Mouse (Mus musculus): Measurements from ENCODE around the gene Slc22a14. TPM values are rescaled to one million over a fixed set of nuclear protein-coding genes. Genes with fewer than 3 reads are reported as not detected.
"Not testable (repeated sequence)": the region's sequence is repeated elsewhere in the genome, so short reads cannot be mapped to it uniquely, and the experiment has no call there.

Slc22a14 gene
- polyA plus RNA-seq, 1 experiment from 2014 or later = not detected

DNA sequence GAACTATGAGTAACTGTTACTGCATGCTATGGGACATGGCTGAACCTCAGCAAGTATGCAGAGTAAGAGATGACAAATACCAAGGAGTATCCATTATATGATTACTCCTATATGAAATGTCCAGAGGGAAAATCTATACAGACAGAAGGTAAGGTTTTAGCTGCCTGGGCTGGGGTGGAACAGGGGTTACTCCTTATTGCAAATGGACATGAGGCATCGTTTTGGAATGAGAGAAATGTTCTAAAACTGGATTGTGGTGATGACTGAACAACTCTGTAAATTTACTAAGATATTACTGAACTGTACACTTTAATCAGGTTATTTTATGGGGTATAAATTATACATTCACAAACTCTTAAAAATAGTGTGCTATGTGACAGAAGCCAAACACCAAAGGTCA, 46.5 kb downstream of the Slc22a14 start:
- no peaks in the 10 kb centered on the region for H3K9me3 ChIP-seq
- no peaks in the 10 kb centered on the region for H3K27me3 ChIP-seq (replicated peaks; ENCODE audit: low read depth, poor library complexity, severe bottlenecking)
- no peak overlapping the region for H3K4me3 ChIP-seq
- DNase-seq (ENCODE audit: low spot score) = no peak
- no peak overlapping the region for H3K27ac ChIP-seq (replicated peaks)
- H3K4me1 ChIP-seq = peaks cover 23% of the 10 kb centered on the region
- WGBS = 88% methylated on average over 1 of the region's 1 CpGs
- H3K36me3 ChIP-seq (replicated peaks) = peaks cover 5% of the 10 kb centered on the region; the same call in 1 of the 2 replicates

DNA sequence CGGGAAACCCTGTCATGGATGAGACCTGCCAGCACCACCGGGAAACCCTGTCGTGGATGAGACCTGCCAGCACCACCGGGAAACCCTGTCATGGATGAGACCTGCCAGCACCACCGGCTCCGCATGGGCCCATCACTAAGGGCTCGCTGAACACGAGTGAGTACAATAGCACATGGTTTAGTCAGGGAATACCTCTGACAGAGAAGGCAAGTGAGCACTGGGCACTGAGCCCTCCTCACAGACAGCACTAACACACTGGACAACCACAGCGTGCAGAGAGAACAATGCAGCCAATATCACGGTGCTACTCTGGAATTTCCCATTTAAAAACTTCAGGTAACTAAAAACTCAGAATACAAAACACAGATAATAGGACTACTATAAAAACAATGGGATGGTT, 52.3 kb downstream of the Slc22a14 start:
- WGBS = 93% methylated on average over 10 of the region's 10 CpGs
- Histone ChIP-seq H3K4me3 (no peak overlapping the region), H3K9me3 (no peaks in the 10 kb centered on the region), H3K27ac (replicated peaks) (no peak overlapping the region), H3K27me3 (replicated peaks; ENCODE audit: low read depth, poor library complexity, severe bottlenecking) (no peaks in the 10 kb centered on the region), H3K36me3 (replicated peaks) (peaks cover 2% of the 10 kb centered on the region; the same call in 1 of the 2 replicates), H3K4me1 (no peaks in the 10 kb centered on the region)
- DNase-seq (ENCODE audit: low spot score) = no peak

DNA sequence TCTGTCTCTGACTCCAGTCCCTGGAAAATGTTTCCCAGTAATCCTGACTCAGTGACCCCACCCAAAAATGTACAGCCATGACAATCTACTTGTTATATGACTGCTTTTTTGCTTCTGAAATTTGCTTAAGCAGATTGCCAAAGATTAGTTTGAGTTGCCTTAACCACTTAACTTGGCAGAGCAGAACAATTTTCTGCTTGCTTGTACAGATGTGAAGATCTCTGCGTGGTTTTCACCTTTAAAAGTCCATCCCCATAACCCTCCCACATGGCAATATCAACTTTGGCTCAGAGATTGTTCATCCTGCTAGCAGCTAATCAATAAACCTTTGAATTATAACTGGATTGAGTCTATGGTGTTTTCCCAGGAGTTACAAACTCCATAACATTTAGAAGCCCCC, 56.3 kb downstream of the Slc22a14 start:
- DNase-seq (ENCODE audit: low spot score) = no peak
- Histone ChIP-seq H3K36me3 (replicated peaks) (peaks cover 3% of the 10 kb centered on the region; the same call in 1 of the 2 replicates), H3K27me3 (replicated peaks; ENCODE audit: low read depth, poor library complexity, severe bottlenecking) (no peaks in the 10 kb centered on the region), H3K4me3 (no peak overlapping the region), H3K27ac (replicated peaks) (no peak overlapping the region), H3K4me1 (no peaks in the 10 kb centered on the region), H3K9me3 (no peaks in the 10 kb centered on the region)
- WGBS = 91% methylated on average over 1 of the region's 1 CpGs

DNA sequence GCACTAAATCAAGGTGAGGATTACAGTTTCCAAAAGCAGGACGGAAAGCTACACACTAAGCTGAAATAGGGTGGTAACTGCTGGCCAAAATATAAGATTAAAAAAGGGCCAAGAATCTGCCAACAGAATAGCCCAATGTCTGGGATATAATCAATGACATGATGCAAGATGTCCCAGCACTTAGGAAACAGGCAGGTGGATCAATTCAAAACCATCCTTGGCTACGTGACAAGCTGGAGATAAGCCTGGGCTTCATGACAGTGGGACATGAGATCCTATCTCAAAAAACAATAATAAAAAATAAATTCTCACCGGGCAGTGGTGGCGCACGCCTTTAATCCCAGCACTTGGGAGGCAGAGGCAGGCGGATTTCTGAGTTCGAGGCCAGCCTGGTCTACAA, 59.5 kb downstream of the Slc22a14 start:
- H3K27ac ChIP-seq (replicated peaks) = no peak overlapping the region
- peaks cover 34% of the 10 kb centered on the region for H3K36me3 ChIP-seq (replicated peaks)
- H3K9me3 ChIP-seq = no peaks in the 10 kb centered on the region
- 91% methylated on average over 7 of the region's 7 CpGs for WGBS
- H3K4me1 ChIP-seq = no peaks in the 10 kb centered on the region
- no peaks in the 10 kb centered on the region for H3K27me3 ChIP-seq (replicated peaks; ENCODE audit: low read depth, poor library complexity, severe bottlenecking)
- H3K4me3 ChIP-seq = no peak overlapping the region
- no peak for DNase-seq (ENCODE audit: low spot score)

DNA sequence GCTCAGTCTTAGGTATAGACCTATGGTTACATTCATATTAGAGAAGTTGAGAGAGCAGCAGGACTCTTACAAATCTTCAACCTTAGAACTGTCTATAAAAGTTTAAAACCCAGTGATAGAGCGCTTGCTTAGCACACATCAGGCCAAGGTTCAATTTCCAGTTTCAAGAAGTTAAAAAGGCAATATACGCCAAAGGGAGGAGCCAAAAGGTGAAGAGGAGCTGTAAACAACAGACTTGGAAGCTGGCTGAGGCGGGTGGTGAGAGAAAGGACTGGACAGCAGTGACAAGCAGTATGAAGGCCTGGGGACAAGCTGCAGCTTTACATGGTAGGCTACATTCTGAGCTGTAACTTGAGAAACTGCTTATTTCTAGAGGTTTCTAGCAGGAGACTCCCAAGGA, 66.8 kb downstream of the Slc22a14 start:
- no peaks in the 10 kb centered on the region for H3K27me3 ChIP-seq (replicated peaks; ENCODE audit: low read depth, poor library complexity, severe bottlenecking)
- peaks cover 41% of the 10 kb centered on the region for H3K36me3 ChIP-seq (replicated peaks)
- H3K9me3 ChIP-seq = no peaks in the 10 kb centered on the region
- no peak overlapping the region for H3K27ac ChIP-seq (replicated peaks)
- DNase-seq (ENCODE audit: low spot score) = no peak
- H3K4me3 ChIP-seq = no peak overlapping the region
- 92% methylated on average over 3 of the region's 3 CpGs for WGBS
- H3K4me1 ChIP-seq = no peaks in the 10 kb centered on the region

DNA sequence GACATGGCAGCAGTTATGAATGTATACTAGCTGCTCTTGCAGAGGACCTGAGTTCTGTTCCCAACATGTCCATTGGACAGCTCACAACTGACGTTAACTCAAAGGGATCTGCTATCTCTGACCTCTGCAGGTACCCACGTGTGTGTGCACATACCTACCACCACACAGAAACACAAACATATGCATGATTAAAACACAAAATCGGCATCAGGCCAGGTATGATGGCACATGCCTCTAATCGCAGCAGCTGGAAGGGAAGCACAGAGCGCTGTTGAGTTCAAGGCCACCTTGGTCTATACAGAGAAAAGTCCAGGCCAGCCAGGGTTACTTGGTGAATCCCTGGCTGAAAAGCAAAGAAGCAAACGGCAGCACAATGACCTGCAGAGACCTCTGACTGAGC, 67.7 kb downstream of the Slc22a14 start:
- Histone ChIP-seq H3K4me3 (no peak overlapping the region), H3K36me3 (replicated peaks) (peaks cover 32% of the 10 kb centered on the region), H3K27ac (replicated peaks) (no peak overlapping the region), H3K4me1 (no peaks in the 10 kb centered on the region), H3K9me3 (no peaks in the 10 kb centered on the region), H3K27me3 (replicated peaks; ENCODE audit: low read depth, poor library complexity, severe bottlenecking) (no peaks in the 10 kb centered on the region)
- DNase-seq (ENCODE audit: low spot score) = no peak
- WGBS = 87% methylated on average over 6 of the region's 6 CpGs

DNA sequence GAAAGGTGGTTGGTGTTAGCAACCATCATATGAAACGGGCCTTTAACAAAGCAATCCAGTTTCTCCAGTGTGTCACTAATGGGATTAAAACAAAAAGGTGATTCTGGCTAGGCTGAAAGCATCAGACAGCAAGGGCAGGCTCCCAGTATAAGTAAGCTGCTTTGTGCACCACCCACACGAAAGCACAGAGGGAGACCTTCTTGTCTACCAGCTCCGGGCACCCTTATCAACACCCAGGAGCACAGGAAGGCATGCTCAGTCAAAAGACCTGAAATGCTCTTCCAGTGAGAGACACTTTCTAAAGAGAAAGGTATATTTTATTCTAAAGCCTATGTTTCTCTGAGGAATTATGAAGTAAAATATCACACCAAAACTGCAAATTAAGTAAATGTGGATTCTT, 74.6 kb downstream of the Slc22a14 start:
- H3K27ac ChIP-seq (replicated peaks) = no peak overlapping the region
- 89% methylated on average over 3 of the region's 3 CpGs for WGBS
- peaks cover 30% of the 10 kb centered on the region for H3K36me3 ChIP-seq (replicated peaks)
- no peak overlapping the region for H3K4me3 ChIP-seq
- H3K4me1 ChIP-seq = no peaks in the 10 kb centered on the region
- H3K9me3 ChIP-seq = no peaks in the 10 kb centered on the region
- H3K27me3 ChIP-seq (replicated peaks; ENCODE audit: low read depth, poor library complexity, severe bottlenecking) = no peaks in the 10 kb centered on the region
- DNase-seq (ENCODE audit: low spot score) = no peak

DNA sequence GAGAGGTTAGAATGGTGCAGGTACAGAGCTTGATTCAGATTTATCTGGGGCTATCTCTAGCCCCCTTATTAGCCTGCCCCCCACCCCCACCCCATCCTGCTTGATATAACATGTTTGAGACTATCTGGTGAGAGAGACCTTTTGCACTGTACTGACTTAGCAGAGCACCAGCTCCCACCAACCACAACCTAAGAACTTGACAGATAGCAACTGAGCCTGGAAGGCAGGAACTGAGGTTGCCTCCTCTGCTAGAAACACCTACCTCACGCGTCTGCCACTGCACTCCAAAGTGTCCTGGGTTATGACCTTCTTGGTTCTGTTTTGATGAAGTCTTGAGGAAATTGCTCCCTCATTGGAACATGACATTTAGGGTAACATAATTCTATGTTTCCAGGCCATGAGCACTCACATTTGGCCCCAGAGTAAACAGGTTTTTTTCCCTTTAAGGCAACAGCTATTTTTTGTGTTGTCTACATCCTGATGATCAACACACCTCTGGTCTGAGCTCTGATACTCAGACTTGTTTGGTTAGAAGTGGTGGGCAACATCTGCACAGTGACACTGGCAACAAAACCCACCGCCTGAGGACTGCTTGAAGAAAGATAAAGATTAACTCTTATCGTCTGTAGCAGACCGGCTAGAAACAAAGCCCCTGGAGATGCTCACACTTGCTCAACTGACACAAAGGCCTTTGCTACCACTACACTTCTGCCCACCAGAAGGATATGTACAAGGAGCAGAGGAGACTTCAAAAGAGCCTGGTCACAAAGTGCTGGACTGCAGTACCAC, 84.3 kb downstream of the Slc22a14 start:
- H3K4me3 ChIP-seq = no peak overlapping the region
- DNase-seq (ENCODE audit: low spot score) = no peak
- no peaks in the 10 kb centered on the region for H3K9me3 ChIP-seq
- H3K27ac ChIP-seq (replicated peaks) = no peak overlapping the region
- H3K4me1 ChIP-seq = no peaks in the 10 kb centered on the region
- H3K27me3 ChIP-seq (replicated peaks; ENCODE audit: low read depth, poor library complexity, severe bottlenecking) = no peaks in the 10 kb centered on the region
- H3K36me3 ChIP-seq (replicated peaks) = peaks cover 64% of the 10 kb centered on the region
- 88% methylated on average over 5 of the region's 5 CpGs for WGBS

DNA sequence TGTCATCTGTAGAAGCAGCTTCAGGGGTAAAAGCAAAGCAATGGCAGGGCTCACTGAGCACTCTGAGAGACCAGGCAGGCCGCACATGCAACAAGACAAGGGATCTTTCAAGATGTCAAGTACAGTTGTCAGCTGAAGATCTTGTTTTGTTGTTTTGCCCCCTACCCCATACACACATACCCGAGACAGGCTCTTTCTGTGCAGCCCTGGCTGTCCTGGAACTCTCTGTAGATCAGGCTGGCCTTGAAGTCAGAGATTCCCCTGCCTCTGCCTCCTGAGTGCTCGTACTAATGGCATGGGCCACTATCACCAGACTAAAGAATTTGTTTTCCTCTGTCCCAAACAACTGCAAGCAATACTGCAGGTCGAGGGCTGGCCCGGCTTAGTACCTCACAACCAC, 87.3 kb downstream of the Slc22a14 start:
- H3K4me3 ChIP-seq = no peak overlapping the region
- H3K27ac ChIP-seq (replicated peaks) = no peak overlapping the region
- no peak for DNase-seq (ENCODE audit: low spot score)
- no peaks in the 10 kb centered on the region for H3K9me3 ChIP-seq
- 94% methylated on average over 5 of the region's 5 CpGs for WGBS
- no peaks in the 10 kb centered on the region for H3K4me1 ChIP-seq
- H3K27me3 ChIP-seq (replicated peaks; ENCODE audit: low read depth, poor library complexity, severe bottlenecking) = no peaks in the 10 kb centered on the region
- H3K36me3 ChIP-seq (replicated peaks) = peaks cover 50% of the 10 kb centered on the region

DNA sequence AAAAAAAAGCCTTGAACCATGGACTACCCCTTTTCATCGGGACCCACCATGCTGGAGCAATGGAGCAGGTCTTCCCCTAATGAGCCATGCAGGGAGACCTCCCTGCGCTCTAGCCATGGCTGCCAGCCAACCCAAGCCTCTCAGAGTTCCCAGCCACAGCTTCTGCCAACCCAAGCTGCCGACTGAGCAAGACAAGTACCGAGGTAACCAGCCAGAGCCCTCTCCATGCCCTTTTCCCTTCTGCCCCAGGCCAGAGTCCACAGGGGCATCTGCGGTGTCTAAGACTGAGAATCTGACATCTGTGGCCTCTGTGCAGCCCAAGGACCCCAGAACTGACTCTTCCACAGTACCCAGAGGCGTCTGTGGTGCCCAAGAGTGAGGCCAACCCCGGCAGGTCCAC, 89.0 kb downstream of the Slc22a14 start:
- Histone ChIP-seq H3K4me3 (no peak overlapping the region), H3K9me3 (no peaks in the 10 kb centered on the region), H3K27ac (replicated peaks) (no peak overlapping the region), H3K36me3 (replicated peaks) (peaks cover 40% of the 10 kb centered on the region), H3K27me3 (replicated peaks; ENCODE audit: low read depth, poor library complexity, severe bottlenecking) (no peaks in the 10 kb centered on the region), H3K4me1 (no peaks in the 10 kb centered on the region)
- DNase-seq (ENCODE audit: low spot score) = no peak
- 85% methylated on average over 7 of the region's 7 CpGs for WGBS

DNA sequence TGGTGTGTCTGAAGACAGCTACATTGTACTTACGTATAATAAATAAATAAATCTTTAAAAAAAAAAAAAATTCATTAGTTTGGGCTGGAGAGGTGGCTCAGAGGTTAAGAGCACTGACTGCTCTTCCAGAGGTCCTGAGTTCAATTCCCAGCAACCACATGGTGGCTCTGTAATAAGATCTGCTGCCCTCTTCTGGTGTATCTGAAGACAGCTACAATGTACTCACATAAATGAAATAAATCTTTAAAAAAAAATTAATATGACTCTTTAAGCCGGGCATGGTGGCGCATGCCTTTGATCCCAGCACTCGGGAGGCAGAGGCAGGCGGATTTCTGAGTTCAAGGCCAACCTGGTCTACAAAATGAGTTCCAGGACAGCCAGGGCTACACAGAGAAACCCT, 90.5 kb downstream of the Slc22a14 start:
- H3K27ac ChIP-seq (replicated peaks); H3K27me3 ChIP-seq (replicated peaks; ENCODE audit: low read depth, poor library complexity, severe bottlenecking); DNase-seq (ENCODE audit: low spot score); H3K9me3 ChIP-seq; H3K4me3 ChIP-seq; H3K4me1 ChIP-seq: not testable (repeated sequence)
- H3K36me3 ChIP-seq (replicated peaks) = peaks cover 39% of the 10 kb centered on the region
- 93% methylated on average over 5 of the region's 5 CpGs for WGBS

DNA sequence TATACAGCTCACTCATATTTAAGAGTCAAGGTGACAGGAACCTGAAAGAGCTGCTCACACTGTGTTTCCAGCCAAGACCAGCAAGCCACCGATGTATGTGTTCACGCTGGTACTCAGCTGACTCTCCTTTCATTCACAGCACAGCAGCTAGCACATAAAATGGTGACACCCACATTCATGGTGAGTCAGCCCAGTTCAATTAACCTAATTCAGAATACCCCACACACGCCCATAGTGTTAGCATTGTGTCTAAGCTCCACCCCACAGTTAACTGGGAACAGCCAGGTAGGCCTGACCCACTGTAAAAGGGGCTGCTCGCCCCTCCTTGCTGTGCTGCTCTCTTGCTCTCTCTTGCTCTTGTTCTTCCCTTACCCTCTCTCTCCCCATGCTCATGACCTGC, 93.9 kb downstream of the Slc22a14 start:
- Histone ChIP-seq H3K27me3 (replicated peaks; ENCODE audit: low read depth, poor library complexity, severe bottlenecking) (no peaks in the 10 kb centered on the region), H3K27ac (replicated peaks) (no peak overlapping the region), H3K36me3 (replicated peaks) (peaks cover 42% of the 10 kb centered on the region), H3K4me3 (no peak overlapping the region), H3K4me1 (no peaks in the 10 kb centered on the region), H3K9me3 (no peaks in the 10 kb centered on the region)
- 92% methylated on average over 4 of the region's 4 CpGs for WGBS
- no peak for DNase-seq (ENCODE audit: low spot score)

DNA sequence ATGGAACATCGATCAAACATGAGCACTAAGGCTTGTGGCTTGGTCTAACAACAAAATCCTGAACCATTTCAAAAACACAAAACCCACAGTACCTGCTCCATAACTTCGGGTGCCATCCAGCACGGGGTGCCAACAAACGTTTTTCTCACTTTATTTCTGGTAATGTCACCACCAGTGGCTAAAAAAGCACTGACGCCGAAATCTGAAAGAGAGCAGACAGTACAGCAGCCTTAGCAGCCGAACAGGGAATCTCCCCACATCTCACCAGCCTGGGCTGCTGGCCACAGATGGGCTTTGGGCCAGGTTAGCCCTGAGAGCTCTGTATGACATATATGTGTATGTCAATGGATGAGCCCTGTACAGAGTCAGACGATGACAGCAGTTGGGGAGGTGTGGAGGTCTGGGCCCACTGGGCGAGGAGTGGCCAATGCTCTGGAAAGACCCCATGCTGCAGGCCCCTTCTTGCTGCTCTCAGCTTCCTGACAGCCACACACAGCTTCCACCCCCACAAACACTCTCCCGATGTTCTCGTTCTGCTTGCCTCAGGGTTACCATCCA, 96.7 kb downstream of the Slc22a14 start:
- Histone ChIP-seq H3K27me3 (replicated peaks; ENCODE audit: low read depth, poor library complexity, severe bottlenecking) (no peaks in the 10 kb centered on the region), H3K4me1 (no peaks in the 10 kb centered on the region), H3K27ac (replicated peaks) (no peak overlapping the region), H3K36me3 (replicated peaks) (peaks cover 64% of the 10 kb centered on the region), H3K9me3 (no peaks in the 10 kb centered on the region), H3K4me3 (no peak overlapping the region)
- no peak for DNase-seq (ENCODE audit: low spot score)
- 93% methylated on average over 11 of the region's 11 CpGs for WGBS
